Mouse (Mus musculus): ENCODE data around the gene Lats1. TPM values are rescaled to one million over a fixed set of nuclear protein-coding genes. Genes with fewer than 3 reads are reported as not detected.
A peak's percentile ranks its signal among the peaks of the same experiment; 100 is the strongest.

Lats1 gene
- polyA plus RNA-seq, 2 experiments = 12.0 to 21.5 TPM

GRCm38 (mm10) chr10:7662471-7663141, 18.4 kb upstream of the Lats1 start:
- no peaks in the 10 kb centered on the region for H3K9me3 ChIP-seq (ENCODE audit: control insufficient read depth, low read length)
- H3K4me2 ChIP-seq (replicated peaks; ENCODE audit: low read depth, low read length, severe bottlenecking) = peak overlapping the region; percentile 92
- H3K4me3 ChIP-seq (replicated peaks; ENCODE audit: low read length) = peak overlapping the region; percentile 76
- H3K27me3 ChIP-seq (ENCODE audit: control insufficient read depth, insufficient read depth, low read length) = no peaks in the 10 kb centered on the region
- peak overlapping the region; percentile 82 for H3K27ac ChIP-seq (replicated peaks; ENCODE audit: low read depth, low read length)
- no peak for TF ChIP-seq POLR2A (IDR thresholded peaks at IDR 0.05; ENCODE audit: borderline replicate concordance, extremely low read depth, insufficient read depth, insufficient read length)
- peaks cover 4% of the 10 kb centered on the region; the same call in 1 of the 2 replicates for H3K4me1 ChIP-seq (ENCODE audit: control insufficient read depth, insufficient read depth, low read length)
- 0 out of 2 replicates have a peak, but pooled peaks cover 3% of the 10 kb centered on the region for H3K36me3 ChIP-seq (ENCODE audit: control insufficient read depth, insufficient read depth, low read length)
- under 1% methylated on average over 43 of the region's 44 CpGs for WGBS
- peak; percentile 71 for ATAC-seq (ENCODE audit: low FRiP score, low read depth)
- peak; percentile 44 for DNase-seq (ENCODE audit: low spot score)
- peak overlapping the region; percentile 85 for H3K9ac ChIP-seq (ENCODE audit: low read depth, low read length, severe bottlenecking)

DNA sequence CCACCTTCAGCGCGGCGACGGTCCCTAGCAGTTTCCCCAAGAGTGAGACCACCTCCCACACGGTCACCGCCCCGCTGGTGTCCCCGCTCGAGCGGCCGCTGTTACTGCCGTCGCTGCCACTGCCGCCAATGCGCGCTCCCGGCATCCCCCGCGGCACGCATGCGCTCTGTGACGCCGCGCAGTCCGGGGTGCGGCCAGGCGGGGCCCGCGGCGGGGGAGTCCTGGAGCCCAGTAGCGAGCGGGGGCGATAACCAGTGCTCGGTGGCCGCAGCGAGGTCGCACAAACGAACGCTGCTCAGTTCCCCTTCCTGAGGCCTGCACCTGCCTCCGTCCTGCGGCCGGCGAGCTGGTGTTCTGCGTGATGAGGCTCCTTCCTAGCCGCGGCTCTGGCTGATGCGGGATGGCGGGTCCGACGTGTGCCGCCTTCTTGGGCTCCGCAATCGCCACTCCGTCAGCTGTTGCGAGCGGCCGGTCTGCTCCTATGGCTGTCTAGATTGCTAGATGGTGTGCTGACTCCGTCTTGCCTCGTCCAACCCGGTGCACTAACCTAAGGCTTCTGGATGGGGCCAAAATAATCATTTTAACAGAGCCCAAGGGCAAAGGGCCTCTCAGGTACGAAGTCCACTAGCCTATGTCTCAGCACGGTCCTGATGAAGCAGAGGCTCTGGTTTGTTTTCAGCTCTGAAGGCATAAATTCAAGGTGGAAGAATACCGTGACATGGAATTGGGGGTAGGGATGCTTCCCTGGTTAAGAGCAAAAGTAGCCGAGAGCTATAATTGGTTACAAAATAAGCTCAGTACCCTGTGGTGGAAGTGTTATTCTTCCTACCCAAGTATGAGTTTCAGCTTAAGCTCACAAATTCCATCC, 17.6 kb upstream of the Lats1 start:
- H3K9ac ChIP-seq (ENCODE audit: low read depth, low read length, severe bottlenecking) = peak overlapping the region; percentile 85
- DNase-seq (ENCODE audit: low spot score) = peak; percentile 85
- peak; percentile 91 for ATAC-seq (ENCODE audit: low FRiP score, low read depth)
- H3K4me1 ChIP-seq (ENCODE audit: control insufficient read depth, insufficient read depth, low read length) = peaks cover 9% of the 10 kb centered on the region
- under 1% methylated on average over 59 of the region's 64 CpGs for WGBS
- H3K36me3 ChIP-seq (ENCODE audit: control insufficient read depth, insufficient read depth, low read length) = 0 out of 2 replicates have a peak, but pooled peaks cover 3% of the 10 kb centered on the region
- TF ChIP-seq POLR2A (IDR thresholded peaks at IDR 0.05; ENCODE audit: borderline replicate concordance, extremely low read depth, insufficient read depth, insufficient read length) = peak; percentile 82; the same call in 1 of the 2 replicates
- peak overlapping the region; percentile 82 for H3K27ac ChIP-seq (replicated peaks; ENCODE audit: low read depth, low read length)
- no peaks in the 10 kb centered on the region for H3K9me3 ChIP-seq (ENCODE audit: control insufficient read depth, low read length)
- H3K4me2 ChIP-seq (replicated peaks; ENCODE audit: low read depth, low read length, severe bottlenecking) = peak overlapping the region; percentile 92
- peak overlapping the region; percentile 76 for H3K4me3 ChIP-seq (replicated peaks; ENCODE audit: low read length)
- H3K27me3 ChIP-seq (ENCODE audit: control insufficient read depth, insufficient read depth, low read length) = no peaks in the 10 kb centered on the region

DNA sequence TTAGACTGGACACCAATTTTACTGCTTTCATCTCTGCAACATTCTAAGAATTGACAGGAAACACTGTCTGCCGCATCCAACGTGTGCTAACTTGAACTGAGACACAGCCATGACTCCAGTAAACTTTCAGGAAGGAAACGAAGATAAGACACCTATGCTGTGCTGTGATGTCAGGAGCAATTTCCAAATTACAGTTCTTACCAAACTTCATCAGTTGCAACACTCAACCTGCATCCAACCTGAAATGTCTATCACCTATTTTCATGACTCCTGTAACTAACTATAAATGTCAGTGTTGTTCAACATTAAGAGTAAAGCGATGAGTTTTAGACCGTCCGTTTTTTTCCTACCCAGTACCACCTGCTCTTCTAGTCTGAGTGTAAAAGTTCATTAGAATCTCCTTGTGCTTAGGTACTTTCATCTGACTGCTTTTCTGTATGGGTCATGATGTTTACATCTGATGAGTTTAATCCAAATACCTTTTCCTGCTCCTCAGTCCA, 16.9 kb upstream of the Lats1 start:
- peak overlapping the region; percentile 92 for H3K4me2 ChIP-seq (replicated peaks; ENCODE audit: low read depth, low read length, severe bottlenecking)
- TF ChIP-seq POLR2A (IDR thresholded peaks at IDR 0.05; ENCODE audit: borderline replicate concordance, extremely low read depth, insufficient read depth, insufficient read length) = no peak
- peak overlapping the region; percentile 82; the same call in 1 of the 2 replicates for H3K27ac ChIP-seq (replicated peaks; ENCODE audit: low read depth, low read length)
- no peaks in the 10 kb centered on the region for H3K27me3 ChIP-seq (ENCODE audit: control insufficient read depth, insufficient read depth, low read length)
- 0 out of 2 replicates have a peak, but pooled peaks cover under 1% of the 10 kb centered on the region for H3K36me3 ChIP-seq (ENCODE audit: control insufficient read depth, insufficient read depth, low read length)
- ATAC-seq (ENCODE audit: low FRiP score, low read depth) = no peak
- 59% methylated on average over 6 of the region's 6 CpGs for WGBS
- H3K4me3 ChIP-seq (replicated peaks; ENCODE audit: low read length) = peak overlapping the region; percentile 76
- peak overlapping the region; percentile 85; the same call in 1 of the 2 replicates for H3K9ac ChIP-seq (ENCODE audit: low read depth, low read length, severe bottlenecking)
- H3K9me3 ChIP-seq (ENCODE audit: control insufficient read depth, low read length) = no peaks in the 10 kb centered on the region
- no peak for DNase-seq (ENCODE audit: low spot score)
- H3K4me1 ChIP-seq (ENCODE audit: control insufficient read depth, insufficient read depth, low read length) = peaks cover 9% of the 10 kb centered on the region

DNA sequence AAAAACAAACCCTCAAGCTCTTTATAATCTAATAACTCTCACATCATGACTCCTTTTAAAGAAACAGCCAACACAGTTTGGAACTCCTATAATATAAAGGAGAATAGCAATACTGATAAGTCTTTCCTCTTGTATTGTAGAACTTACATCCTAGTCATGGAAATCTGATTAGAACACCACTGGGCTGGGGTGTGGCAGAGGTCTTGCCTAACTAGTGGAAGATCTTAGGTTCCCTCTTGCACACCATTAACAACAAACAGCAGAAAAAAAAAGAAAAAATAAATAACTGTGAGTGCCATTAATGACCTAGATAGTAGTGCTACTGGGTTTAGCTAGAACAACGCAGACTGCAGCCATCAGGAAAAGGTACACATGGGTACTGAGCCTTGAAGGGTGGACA, 16.1 kb upstream of the Lats1 start:
- peaks cover 6% of the 10 kb centered on the region for H3K36me3 ChIP-seq (ENCODE audit: control insufficient read depth, insufficient read depth, low read length)
- no peak overlapping the region for H3K4me3 ChIP-seq (replicated peaks; ENCODE audit: low read length)
- H3K9ac ChIP-seq (ENCODE audit: low read depth, low read length, severe bottlenecking) = no peak overlapping the region
- H3K4me1 ChIP-seq (ENCODE audit: control insufficient read depth, insufficient read depth, low read length) = peaks cover 9% of the 10 kb centered on the region
- H3K27me3 ChIP-seq (ENCODE audit: control insufficient read depth, insufficient read depth, low read length) = no peaks in the 10 kb centered on the region
- no peaks in the 10 kb centered on the region for H3K9me3 ChIP-seq (ENCODE audit: control insufficient read depth, low read length)
- 89% methylated on average over 1 of the region's 1 CpGs for WGBS
- TF ChIP-seq POLR2A (IDR thresholded peaks at IDR 0.05; ENCODE audit: borderline replicate concordance, extremely low read depth, insufficient read depth, insufficient read length) = no peak
- no peak overlapping the region for H3K4me2 ChIP-seq (replicated peaks; ENCODE audit: low read depth, low read length, severe bottlenecking)
- DNase-seq (ENCODE audit: low spot score) = no peak
- no peak overlapping the region for H3K27ac ChIP-seq (replicated peaks; ENCODE audit: low read depth, low read length)
- ATAC-seq (ENCODE audit: low FRiP score, low read depth) = no peak

- H3K4me3 ChIP-seq (replicated peaks; ENCODE audit: low read length) = peak within 1 kb of the TSS; percentile 72
- peaks cover 27% of the 10 kb centered on the region for H3K36me3 ChIP-seq (ENCODE audit: control insufficient read depth, insufficient read depth, low read length)
- DNase-seq (ENCODE audit: low spot score) = peak; percentile 91
- 1% methylated on average over 24 of the region's 24 CpGs for WGBS
- H3K9me3 ChIP-seq (ENCODE audit: control insufficient read depth, low read length) = no peaks in the 10 kb centered on the region
- H3K4me1 ChIP-seq (ENCODE audit: control insufficient read depth, insufficient read depth, low read length) = peaks cover 9% of the 10 kb centered on the region
- peak; percentile 87 for ATAC-seq (ENCODE audit: low FRiP score, low read depth)
- H3K9ac ChIP-seq (ENCODE audit: low read depth, low read length, severe bottlenecking) = peak within 1 kb of the TSS; percentile 52
- no peak for TF ChIP-seq POLR2A (IDR thresholded peaks at IDR 0.05; ENCODE audit: borderline replicate concordance, extremely low read depth, insufficient read depth, insufficient read length)
- H3K27me3 ChIP-seq (ENCODE audit: control insufficient read depth, insufficient read depth, low read length) = no peaks in the 10 kb centered on the region
- peak within 1 kb of the TSS; percentile 62 for H3K4me2 ChIP-seq (replicated peaks; ENCODE audit: low read depth, low read length, severe bottlenecking)
- H3K27ac ChIP-seq (replicated peaks; ENCODE audit: low read depth, low read length) = peak within 1 kb of the TSS; percentile 62; the same call in 1 of the 2 replicates
Observed at GRCm38 (mm10) chr10:7667342-7667802, 13.6 kb upstream of the Lats1 start, which contains the start of gene Nup43. Gene Nup43, plus strand, starts transcription at chr10:7667503.

All from limb, embryonic 14.5 days (tissue).